Mouse (Mus musculus): ENCODE measurements around the gene Rhbdd3. TPM values are rescaled to one million over a fixed set of nuclear protein-coding genes. Genes with fewer than 3 reads are reported as not detected.

Rhbdd3 gene
- 33.0 and 33.6 TPM in 2 replicates for polyA plus RNA-seq (2016; fragmentation: Nextera tagmentation; extraction: Ambion mirVana)

DNA sequence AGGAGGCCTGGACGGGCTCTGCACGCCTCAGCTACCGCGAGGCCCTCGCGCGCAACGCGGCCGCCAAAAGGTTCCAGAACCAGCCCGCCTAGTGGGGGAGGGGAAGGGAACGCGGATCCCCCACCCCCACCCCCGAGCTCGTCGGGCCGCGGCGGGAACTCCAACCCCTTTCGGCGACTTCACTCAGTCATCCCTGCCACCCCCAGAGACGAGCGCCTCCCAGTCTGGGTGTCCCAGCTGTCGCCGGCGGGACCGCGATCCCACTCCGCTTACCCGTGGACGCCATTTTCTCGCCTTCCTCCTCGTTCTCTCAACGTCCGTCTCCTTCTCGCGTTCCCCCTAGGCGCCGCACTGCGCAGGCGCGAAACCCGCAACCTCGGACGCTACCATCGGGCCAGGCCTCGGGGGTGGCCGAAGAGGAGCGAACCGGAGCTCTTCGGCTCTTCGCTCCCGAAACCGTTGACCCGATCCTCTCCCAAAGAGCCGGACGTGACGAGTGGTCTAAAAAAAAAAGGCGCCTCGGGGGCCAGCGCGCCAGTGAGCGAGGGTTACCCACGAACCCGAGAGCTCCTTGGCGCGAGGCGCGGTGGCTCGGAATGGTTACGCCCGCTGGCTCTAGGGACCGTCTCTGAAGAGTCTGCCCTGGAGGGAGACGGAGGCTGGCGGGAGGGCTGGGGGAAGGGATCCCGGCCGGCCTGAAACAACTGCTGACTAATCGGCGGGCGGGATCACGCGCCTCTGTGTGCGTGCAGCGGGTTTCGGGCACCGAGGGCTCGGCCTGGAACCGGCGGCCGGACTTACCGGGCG lies at the start of gene Rhbdd3, which contains the start of gene Ewsr1:
Rhbdd3 (plus strand) TSS at position 191 of the 807 bp plus-strand sequence.
Ewsr1 (minus strand) TSS at position 531 of the 807 bp plus-strand sequence.
- WGBS = under 1% methylated on average over 92 of the region's 92 CpGs
- DNase-seq (ENCODE audit: low spot score) = peak; percentile 97
- H3K27ac ChIP-seq (replicated peaks) = peak within 1 kb of the TSS; percentile 100
- H3K36me3 ChIP-seq = peaks cover 42% of the 10 kb centered on the region
- peaks cover 34% of the 10 kb centered on the region for H3K4me1 ChIP-seq
- H3K4me3 ChIP-seq = peak within 1 kb of the TSS; percentile 100
- H3K9me3 ChIP-seq (replicated peaks) = no peaks in the 10 kb centered on the region
- no peaks in the 10 kb centered on the region for H3K27me3 ChIP-seq (ENCODE audit: low read depth, poor library complexity, severe bottlenecking)

- Histone ChIP-seq H3K4me1 (peaks cover 20% of the 10 kb centered on the region), H3K27me3 (ENCODE audit: low read depth, poor library complexity, severe bottlenecking) (peaks cover 20% of the 10 kb centered on the region), H3K9me3 (replicated peaks) (no peaks in the 10 kb centered on the region), H3K27ac (replicated peaks) (no peak overlapping the region), H3K36me3 (no peaks in the 10 kb centered on the region), H3K4me3 (no peak overlapping the region)
- DNase-seq (ENCODE audit: low spot score) = no peak
- WGBS = 76% methylated on average over 10 of the region's 10 CpGs
Measured at GRCm38 (mm10) chr11:5051629-5052028, 47.1 kb upstream of the Rhbdd3 start.

DNA sequence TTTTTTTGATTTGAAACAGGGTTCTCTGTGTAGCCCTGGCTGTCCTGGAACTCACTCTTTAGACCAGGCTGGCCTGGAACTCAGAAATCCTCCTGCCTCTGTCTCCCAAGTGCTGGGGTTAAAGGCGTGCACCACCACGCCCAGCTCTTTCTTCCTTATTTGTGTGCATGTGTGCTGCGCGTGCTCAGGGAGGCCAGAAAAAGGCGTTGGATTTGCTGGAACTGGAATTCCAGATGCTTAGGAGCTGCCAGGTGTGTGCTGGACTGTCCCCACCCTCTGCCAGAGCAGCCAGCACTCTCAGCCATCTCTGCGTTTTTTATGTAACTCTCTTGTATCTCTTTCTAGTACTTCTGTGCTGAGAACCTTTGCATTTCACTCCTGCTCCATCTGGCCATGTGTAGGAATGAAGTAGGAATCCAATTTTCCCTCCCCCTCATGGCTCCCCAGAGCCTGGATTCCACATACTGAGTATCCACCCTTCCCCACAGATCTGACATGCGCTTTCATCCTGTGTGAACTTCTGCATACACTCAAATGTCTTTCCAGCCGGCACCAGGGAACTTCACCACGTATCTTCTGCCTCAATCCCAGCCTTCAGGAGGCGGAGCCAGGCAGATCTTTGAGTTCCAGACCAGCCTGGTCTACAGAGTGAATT lies 46.4 kb upstream of the Rhbdd3 start:
- Histone ChIP-seq H3K36me3 (no peaks in the 10 kb centered on the region), H3K4me1 (peaks cover 27% of the 10 kb centered on the region), H3K9me3 (replicated peaks) (no peaks in the 10 kb centered on the region), H3K27me3 (ENCODE audit: low read depth, poor library complexity, severe bottlenecking) (peaks cover 26% of the 10 kb centered on the region), H3K4me3 (no peak overlapping the region), H3K27ac (replicated peaks) (no peak overlapping the region)
- WGBS = 81% methylated on average over 10 of the region's 10 CpGs
- no peak for DNase-seq (ENCODE audit: low spot score)

DNA sequence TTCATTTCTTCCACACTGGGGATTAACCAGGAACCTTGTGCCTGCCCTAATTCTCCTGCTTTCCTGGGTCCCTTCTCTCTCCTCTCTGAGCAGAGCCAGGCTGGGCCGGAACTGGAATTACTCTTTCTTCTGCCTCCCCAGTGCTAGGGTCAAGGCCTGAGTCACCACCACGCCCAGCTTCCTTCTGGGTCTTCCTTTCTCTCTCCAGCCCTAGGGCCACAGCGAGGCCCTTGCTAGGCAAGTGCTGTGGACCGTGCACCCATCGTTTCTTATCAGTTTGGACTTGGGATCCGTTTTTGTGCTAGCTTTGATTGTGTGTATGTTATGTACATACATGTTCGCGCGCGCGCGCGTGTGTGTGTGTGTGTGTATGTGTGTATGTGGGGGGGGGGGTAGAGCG lies 44.6 kb upstream of the Rhbdd3 start:
- Histone ChIP-seq H3K4me1 (peaks cover 44% of the 10 kb centered on the region), H3K36me3 (no peaks in the 10 kb centered on the region), H3K9me3 (replicated peaks) (no peaks in the 10 kb centered on the region), H3K4me3 (no peak overlapping the region), H3K27me3 (ENCODE audit: low read depth, poor library complexity, severe bottlenecking) (peaks cover 45% of the 10 kb centered on the region), H3K27ac (replicated peaks) (no peak overlapping the region)
- DNase-seq (ENCODE audit: low spot score) = no peak
- WGBS = 89% methylated on average over 14 of the region's 14 CpGs

DNA sequence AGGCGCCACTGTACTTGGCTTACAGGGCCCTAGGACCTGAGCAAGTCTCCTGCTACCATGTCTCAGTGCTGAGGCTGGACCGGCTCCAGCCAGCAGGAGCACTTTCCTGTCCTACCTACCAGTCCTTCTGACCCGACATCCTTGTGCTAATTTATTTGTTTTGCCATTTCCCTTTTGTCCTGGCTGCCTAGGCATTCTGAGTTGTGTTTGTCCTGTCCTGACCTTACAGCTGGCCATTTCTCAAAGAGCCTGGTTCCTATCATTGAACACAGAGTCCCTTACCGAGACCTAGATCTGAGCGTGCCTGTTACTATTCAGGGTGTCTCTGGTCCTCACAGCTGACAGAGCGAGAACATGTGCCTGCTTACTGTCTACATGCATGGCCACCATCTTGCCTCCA lies 43.9 kb upstream of the Rhbdd3 start:
- peaks cover 52% of the 10 kb centered on the region for H3K4me1 ChIP-seq
- no peak overlapping the region for H3K4me3 ChIP-seq
- H3K27ac ChIP-seq (replicated peaks) = no peak overlapping the region
- peaks cover 52% of the 10 kb centered on the region for H3K27me3 ChIP-seq (ENCODE audit: low read depth, poor library complexity, severe bottlenecking)
- 71% methylated on average over 6 of the region's 6 CpGs for WGBS
- H3K9me3 ChIP-seq (replicated peaks) = no peaks in the 10 kb centered on the region
- DNase-seq (ENCODE audit: low spot score) = no peak
- H3K36me3 ChIP-seq = no peaks in the 10 kb centered on the region

GRCm38 (mm10) chr11:5055945-5056938 lies 42.5 kb upstream of the Rhbdd3 start:
- peak; percentile 60 for DNase-seq (ENCODE audit: low spot score)
- 18% methylated on average over 23 of the region's 23 CpGs for WGBS
- H3K27ac ChIP-seq (replicated peaks) = peak overlapping the region; percentile 61

DNA sequence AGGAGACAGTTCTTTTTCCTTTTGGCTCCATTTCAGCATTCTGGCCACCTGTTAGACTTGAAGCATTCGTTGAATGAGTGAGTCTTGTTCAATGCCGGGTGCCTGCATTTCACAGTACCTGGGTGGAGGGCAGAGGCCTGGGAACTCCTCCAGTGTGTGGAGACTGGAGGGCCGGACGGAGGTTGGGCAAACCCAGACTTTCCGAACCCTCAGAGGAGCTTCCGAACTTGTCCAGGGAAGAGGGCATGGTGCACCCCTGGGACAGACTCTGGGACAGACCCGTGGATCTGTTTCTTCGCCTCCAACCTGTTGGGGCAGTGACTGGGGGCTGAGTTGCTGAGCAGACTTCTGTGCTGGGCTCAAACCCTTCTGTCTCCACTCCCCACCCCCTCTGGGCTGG lies 41.7 kb upstream of the Rhbdd3 start:
- peak; percentile 24 for DNase-seq (ENCODE audit: low spot score)
- Histone ChIP-seq H3K4me1 (peaks cover 69% of the 10 kb centered on the region), H3K9me3 (replicated peaks) (no peaks in the 10 kb centered on the region), H3K36me3 (peaks cover 5% of the 10 kb centered on the region; the same call in 1 of the 2 replicates), H3K4me3 (peak overlapping the region; percentile 62; the same call in 1 of the 2 replicates), H3K27me3 (ENCODE audit: low read depth, poor library complexity, severe bottlenecking) (peaks cover 74% of the 10 kb centered on the region), H3K27ac (replicated peaks) (no peak overlapping the region)
- 59% methylated on average over 8 of the region's 8 CpGs for WGBS

More at GRCm38 (mm10) chr11:5055945-5056938, 42.5 kb upstream of the Rhbdd3 start:
- peaks cover 5% of the 10 kb centered on the region; the same call in 1 of the 2 replicates for H3K36me3 ChIP-seq
- peaks cover 60% of the 10 kb centered on the region for H3K4me1 ChIP-seq
- no peaks in the 10 kb centered on the region for H3K9me3 ChIP-seq (replicated peaks)
- no peak overlapping the region for H3K4me3 ChIP-seq
- peaks cover 66% of the 10 kb centered on the region for H3K27me3 ChIP-seq (ENCODE audit: low read depth, poor library complexity, severe bottlenecking)

DNA sequence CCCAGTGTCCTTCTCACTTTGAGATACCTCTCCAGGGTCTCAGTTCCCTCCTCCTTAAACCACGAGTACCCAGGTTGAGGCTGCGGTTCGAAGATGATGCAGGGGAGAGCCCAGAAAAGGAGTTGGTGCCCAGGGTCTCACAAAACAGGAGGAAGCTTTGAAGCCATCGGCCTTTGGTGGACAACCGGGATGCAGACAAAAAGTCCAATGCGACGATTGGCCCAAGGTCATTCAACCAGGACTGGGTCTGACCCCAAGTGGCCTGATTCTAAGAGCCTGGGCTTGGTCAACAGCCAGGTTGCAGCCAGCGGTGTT lies 41.2 kb upstream of the Rhbdd3 start:
- H3K9me3 ChIP-seq (replicated peaks) = no peaks in the 10 kb centered on the region
- H3K36me3 ChIP-seq = peaks cover 5% of the 10 kb centered on the region; the same call in 1 of the 2 replicates
- H3K4me3 ChIP-seq = peak overlapping the region; percentile 62
- no peak for DNase-seq (ENCODE audit: low spot score)
- peaks cover 78% of the 10 kb centered on the region for H3K27me3 ChIP-seq (ENCODE audit: low read depth, poor library complexity, severe bottlenecking)
- peaks cover 73% of the 10 kb centered on the region for H3K4me1 ChIP-seq
- H3K27ac ChIP-seq (replicated peaks) = 0 out of 2 replicates have a peak overlapping the region, but pooled peaks have one; percentile 68
- WGBS = 9% methylated on average over 8 of the region's 8 CpGs

DNA sequence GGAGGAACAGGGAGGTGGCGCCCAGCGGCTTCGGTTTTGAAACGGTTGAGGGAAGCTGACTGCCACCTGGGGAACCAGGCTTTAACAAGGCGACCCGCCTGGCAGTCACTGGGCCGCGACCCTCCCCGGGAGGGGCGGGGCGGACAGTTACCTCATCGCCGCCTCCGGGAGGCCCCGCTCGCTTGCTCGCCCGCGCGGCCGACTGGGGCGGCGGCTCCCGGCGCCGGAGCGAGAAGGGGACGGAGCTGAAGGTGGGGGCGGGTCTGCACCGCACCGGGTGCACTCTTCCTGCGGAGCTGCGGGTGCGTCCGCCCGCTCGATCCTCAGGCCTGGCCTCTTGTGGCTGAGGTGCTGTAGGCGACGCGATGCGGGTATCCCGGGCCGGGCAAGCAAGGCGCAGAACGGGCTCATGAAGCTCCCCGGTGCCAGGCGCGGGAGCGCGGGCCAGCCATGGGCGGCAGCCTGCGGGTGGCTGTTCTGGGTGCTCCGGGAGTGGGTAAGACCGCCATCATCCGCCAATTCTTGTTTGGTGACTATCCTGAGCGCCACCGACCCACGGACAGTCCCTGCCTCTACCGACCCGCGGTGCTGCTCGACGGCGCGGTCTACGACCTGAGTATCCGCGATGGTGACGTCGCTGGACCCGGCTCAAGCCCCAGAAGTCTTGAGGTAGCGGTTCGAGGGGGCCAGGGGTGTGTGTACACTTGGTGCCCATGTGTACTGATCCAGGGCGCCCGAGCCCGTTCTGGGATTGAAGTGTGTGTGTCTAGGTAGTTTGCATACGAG lies 40.7 kb upstream of the Rhbdd3 start, which contains the start of gene Rasl10a:
Rasl10a (plus strand) TSS at position 273 of the 786 bp plus-strand sequence.
- Histone ChIP-seq H3K4me3 (peak within 1 kb of the TSS; percentile 62), H3K4me1 (peaks cover 78% of the 10 kb centered on the region), H3K27ac (replicated peaks) (peak within 1 kb of the TSS; percentile 68), H3K36me3 (peaks cover 5% of the 10 kb centered on the region; the same call in 1 of the 2 replicates), H3K27me3 (ENCODE audit: low read depth, poor library complexity, severe bottlenecking) (peaks cover 84% of the 10 kb centered on the region), H3K9me3 (replicated peaks) (no peaks in the 10 kb centered on the region)
- DNase-seq (ENCODE audit: low spot score) = peak; percentile 55
- 2% methylated on average over 77 of the region's 77 CpGs for WGBS

DNA sequence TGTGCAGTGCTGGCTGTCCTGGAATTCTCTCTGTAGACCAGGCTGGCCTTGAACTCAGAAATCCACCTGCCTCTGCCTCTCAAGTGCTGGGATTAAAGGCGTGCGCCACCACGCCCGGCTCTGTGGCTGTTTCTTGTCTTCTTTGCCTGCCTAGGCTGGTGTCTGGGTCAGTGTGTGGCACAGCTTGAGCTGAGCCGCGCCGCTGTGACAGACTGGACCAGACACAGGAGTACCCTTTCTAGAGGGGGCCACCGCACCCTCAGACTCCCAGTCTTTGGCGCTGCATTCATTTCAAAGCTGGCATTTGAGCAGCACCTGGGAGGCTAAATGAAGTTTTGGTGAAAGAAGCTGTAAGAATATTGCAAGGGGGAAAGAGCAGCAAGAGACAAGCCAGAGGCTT lies 39.9 kb upstream of the Rhbdd3 start:
- WGBS = 29% methylated on average over 9 of the region's 9 CpGs
- Histone ChIP-seq H3K36me3 (peaks cover 5% of the 10 kb centered on the region; the same call in 1 of the 2 replicates), H3K4me3 (peak overlapping the region; percentile 62; the same call in 1 of the 2 replicates), H3K4me1 (peaks cover 86% of the 10 kb centered on the region), H3K27ac (replicated peaks) (no peak overlapping the region), H3K27me3 (ENCODE audit: low read depth, poor library complexity, severe bottlenecking) (peaks cover 91% of the 10 kb centered on the region), H3K9me3 (replicated peaks) (no peaks in the 10 kb centered on the region)
- no peak for DNase-seq (ENCODE audit: low spot score)

DNA sequence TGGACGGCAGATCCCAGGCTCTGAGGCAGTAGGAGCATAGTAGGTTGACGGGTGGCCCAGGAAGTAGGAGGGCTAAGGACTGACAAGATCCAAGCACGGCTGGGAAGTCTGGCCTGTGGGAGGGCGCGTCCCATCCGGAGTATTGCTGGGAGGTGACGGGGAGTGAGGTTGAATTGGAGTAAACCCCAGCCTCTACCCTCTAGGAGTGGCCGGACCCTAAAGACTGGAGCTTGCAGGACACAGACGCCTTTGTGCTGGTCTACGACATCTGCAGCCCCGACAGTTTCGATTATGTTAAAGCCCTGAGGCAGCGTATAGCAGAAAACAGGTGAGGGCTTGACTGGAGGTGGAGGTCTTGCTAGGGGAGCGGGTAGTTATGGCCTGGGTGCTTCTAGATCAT lies 39.5 kb upstream of the Rhbdd3 start:
- peaks cover 90% of the 10 kb centered on the region for H3K4me1 ChIP-seq
- WGBS = 31% methylated on average over 14 of the region's 14 CpGs
- DNase-seq (ENCODE audit: low spot score) = peak; percentile 26

More for the DNA sequence above, 39.5 kb upstream of the Rhbdd3 start:
- H3K27me3 ChIP-seq (ENCODE audit: low read depth, poor library complexity, severe bottlenecking) = peaks cover 96% of the 10 kb centered on the region
- H3K9me3 ChIP-seq (replicated peaks) = no peaks in the 10 kb centered on the region
- H3K27ac ChIP-seq (replicated peaks) = no peak overlapping the region
- H3K4me3 ChIP-seq = peak overlapping the region; percentile 62; the same call in 1 of the 2 replicates
- peaks cover 5% of the 10 kb centered on the region; the same call in 1 of the 2 replicates for H3K36me3 ChIP-seq
